Mouse (Mus musculus): Measurements from ENCODE around the gene Tacc2. TPM values are rescaled to one million over a fixed set of nuclear protein-coding genes. Genes with fewer than 3 reads are reported as not detected.

Gene Tacc2
- polyA plus RNA-seq, 1 experiment from 2014 or later: 34.7 TPM

- 43% methylated on average over 16 of the region's 16 CpGs for WGBS
- DNase-seq (ENCODE audit: low spot score): no peak
- Histone ChIP-seq H3K9me3 (ENCODE audit: control insufficient read depth, low read length) (no peaks in the 10 kb centered on the region), H3K4me1 (ENCODE audit: control insufficient read depth, insufficient read depth, low read length) (no peaks in the 10 kb centered on the region), H3K4me2 (ENCODE audit: low read depth, severe bottlenecking) (no peak overlapping the region), H3K4me3 (ENCODE audit: low read depth, low read length) (no peak overlapping the region), H3K27ac (replicated peaks; ENCODE audit: low read depth, low read length) (no peak overlapping the region), H3K36me3 (ENCODE audit: control insufficient read depth, insufficient read depth, low read length) (no peaks in the 10 kb centered on the region), H3K9ac (ENCODE audit: low read length) (no peak overlapping the region), H3K27me3 (ENCODE audit: control insufficient read depth, insufficient read depth, low read length) (no peaks in the 10 kb centered on the region)
- ATAC-seq (ENCODE audit: insufficient number of reproducible peaks, low FRiP score, low TSS enrichment, low read depth): no peak
These were observed 235.2 kb downstream of the Tacc2 start for GRCm38 (mm10) chr7:130812407-130812806.

Other genes starting within 250 kb of the Tacc2 start
- gene Ate1, start 57.1 kb upstream of the Tacc2 start, polyA plus RNA-seq (2014; fragmentation: Nextera tagmentation; extraction: Ambion mirVana): 38.3 and 44.1 TPM in 2 replicates
- 234 and 240 TPM in 2 replicates for gene Nsmce4a, start 4.3 kb upstream of the Tacc2 start, polyA plus RNA-seq (2014; fragmentation: Nextera tagmentation; extraction: Ambion mirVana)
- gene Btbd16, start 196.6 kb downstream of the Tacc2 start, polyA plus RNA-seq (2014; fragmentation: Nextera tagmentation; extraction: Ambion mirVana): 0.16 TPM in 1 of 2 replicates, not detected in the other